Comparison of ENCODE assay signal across 8 mouse cellular contexts in genomic region chr4:97920287-97921079, GRCm38 (mm10).
DNase-seq lines count a peak whose midpoint lies in the region; ATAC-seq lines count a peak whose summit lies in the region.

No protein-coding gene starts in this region.

- H3K4me2 ChIP-seq in midbrain, embryonic 12.5 days (replicated peaks): no peak overlapping the region
- H3K4me2 ChIP-seq in intestine, embryonic 14.5 days (ENCODE audit: low read length): no peak overlapping the region; the same call in 1 of the 2 replicates

- peak overlapping the region; percentile 61 for H3K27ac ChIP-seq in midbrain, embryonic 12.5 days (replicated peaks)
- H3K27ac ChIP-seq in midbrain, embryonic 10.5 days (replicated peaks): no peak overlapping the region
- 0 out of 2 replicates have a peak overlapping the region, but pooled peaks have one; percentile 22 for H3K27ac ChIP-seq in intestine, embryonic 14.5 days (ENCODE audit: low read depth)

- H3K9me3 ChIP-seq in midbrain, embryonic 12.5 days: no peaks in the 10 kb centered on the region
- H3K9me3 ChIP-seq in midbrain, embryonic 10.5 days (replicated peaks): no peaks in the 10 kb centered on the region
- H3K9me3 ChIP-seq in intestine, embryonic 14.5 days (ENCODE audit: control insufficient read depth, low read length): no peaks in the 10 kb centered on the region

- H3K9ac ChIP-seq in midbrain, embryonic 12.5 days (replicated peaks): no peak overlapping the region
- no peak overlapping the region for H3K9ac ChIP-seq in intestine, embryonic 14.5 days (ENCODE audit: low read length)

- no peak for DNase-seq in midbrain, embryonic 10.5 days (ENCODE audit: low spot score)
- DNase-seq in cerebellum, adult 8-10 months: peak; percentile 65
- DNase-seq in gastrocnemius, postnatal 25 days: peak; percentile 37
- no peak for DNase-seq in intestine, embryonic 14.5 days (ENCODE audit: low spot score)
- DNase-seq in lung, postnatal 4 days: peak; percentile 29 to 43
- no peak for DNase-seq in layer of hippocampus, adult 8-10 months (ENCODE audit: low spot score in 2 of 2)

- peaks cover 43% of the 10 kb centered on the region for H3K4me1 ChIP-seq in midbrain, embryonic 12.5 days
- H3K4me1 ChIP-seq in midbrain, embryonic 10.5 days: peaks cover 21% of the 10 kb centered on the region
- peaks cover 20% of the 10 kb centered on the region for H3K4me1 ChIP-seq in intestine, embryonic 14.5 days (replicated peaks; ENCODE audit: control insufficient read depth, insufficient read depth, low read length)

- H3K36me3 ChIP-seq in midbrain, embryonic 12.5 days: no peaks in the 10 kb centered on the region
- H3K36me3 ChIP-seq in midbrain, embryonic 10.5 days: no peaks in the 10 kb centered on the region
- H3K36me3 ChIP-seq in intestine, embryonic 14.5 days (ENCODE audit: control insufficient read depth, insufficient read depth, low read length): no peaks in the 10 kb centered on the region

- no peak for ATAC-seq in midbrain, embryonic 12.5 days (ENCODE audit: low FRiP score, low read depth)
- ATAC-seq in intestine, embryonic 14.5 days (replicated peaks; ENCODE audit: low FRiP score, low TSS enrichment, low read depth): no peak
- no peak for ATAC-seq in activated CD4-positive, CD25-positive, alpha-beta regulatory T cell, adult 4 months

- no peaks in the 10 kb centered on the region for H3K27me3 ChIP-seq in midbrain, embryonic 12.5 days
- H3K27me3 ChIP-seq in midbrain, embryonic 10.5 days (ENCODE audit: low read depth, poor library complexity, severe bottlenecking): no peaks in the 10 kb centered on the region
- H3K27me3 ChIP-seq in intestine, embryonic 14.5 days (replicated peaks; ENCODE audit: control insufficient read depth, insufficient read depth, low read length): no peaks in the 10 kb centered on the region

- WGBS in midbrain, embryonic 12.5 days: 61% methylated on average over 9 of the region's 10 CpGs
- 73% methylated on average over 10 of the region's 10 CpGs for WGBS in midbrain, embryonic 10.5 days
- 59% methylated on average over 10 of the region's 10 CpGs for WGBS in intestine, embryonic 14.5 days

- no peak overlapping the region for H3K4me3 ChIP-seq in midbrain, embryonic 12.5 days
- no peak overlapping the region for H3K4me3 ChIP-seq in midbrain, embryonic 10.5 days
- H3K4me3 ChIP-seq in intestine, embryonic 14.5 days (ENCODE audit: low read depth, low read length): no peak overlapping the region

Comparison
In these comparisons a context has a peak if more than half of its experiments do, and no peak if none do; other contexts are left out.
1. DNase-seq: peak in cerebellum, adult 8-10 months (single experiment), gastrocnemius, postnatal 25 days (single experiment) and lung, postnatal 4 days (2 of 2); none in midbrain, embryonic 10.5 days (single experiment), intestine, embryonic 14.5 days (single experiment) and layer of hippocampus, adult 8-10 months (0 of 2).